Mouse (Mus musculus) central nervous system, embryonic 11.5 days (tissue): Measurements from ENCODE around the gene Lipo3. TPM values are rescaled to one million over a fixed set of nuclear protein-coding genes. Genes with fewer than 3 reads are reported as not detected.

Experiments
- polyA plus RNA-seq: library from polyadenylated mRNA; depleted of rRNA; stranded (reverse); fragments of >200 nt; gene quantifications from 2 replicates; pipeline ENCODE4 v1.2.3, GENCODE M21; 2012; rRNA removed

Lipo3 gene
- polyA plus RNA-seq: 3.9 and 6.6 TPM in 2 replicates

GRCm38 (mm10) chr19:33761287-33762086 is at the start of gene Lipo3:
TSS of gene Lipo3 (minus strand) at chr19:33761951.

GRCm38 (mm10) chr19:33787359-33787758 is 25.6 kb upstream of the Lipo3 start, which contains the start of gene Lipo1:
TSS of gene Lipo1 (minus strand) at chr19:33787459.

GRCm38 (mm10) chr19:33751259-33751658 is 10.5 kb downstream of the Lipo3 start, which contains the start of gene Lipo2:
TSS of gene Lipo2 (minus strand) at chr19:33751359.

GRCm38 (mm10) chr19:33625152-33625551 is 136.6 kb downstream of the Lipo3 start, which contains the start of gene Gm8978:
TSS of gene Gm8978 (minus strand) at chr19:33625252.

GRCm38 (mm10) chr19:33517680-33518079 is 244.1 kb downstream of the Lipo3 start, which contains the start of gene Lipo4:
TSS of gene Lipo4 (minus strand) at chr19:33517780.

Other genes with a start within 250 kb of the Lipo3 start
- gene Lipo4, start 244.2 kb downstream of the Lipo3 start, polyA plus RNA-seq: not detected in 2 replicates
- not detected in 2 replicates for gene Gm8978, start 136.7 kb downstream of the Lipo3 start, polyA plus RNA-seq
- gene Lipo2, start 10.6 kb downstream of the Lipo3 start, polyA plus RNA-seq: 0.14 and 0.19 TPM in 2 replicates
- gene Lipo1, start 25.5 kb upstream of the Lipo3 start, polyA plus RNA-seq: not detected in 2 replicates
- not detected in 2 replicates for gene Lipf, start 199.2 kb upstream of the Lipo3 start, polyA plus RNA-seq
- not detected in 2 replicates for gene Lipk, start 246.3 kb upstream of the Lipo3 start, polyA plus RNA-seq